Mouse (Mus musculus): ENCODE results near the gene Hsdl1. TPM values are rescaled to one million over a fixed set of nuclear protein-coding genes. Genes with fewer than 3 reads are reported as not detected.
A peak's percentile ranks its signal among the peaks of the same experiment; 100 is the strongest.

Gene Hsdl1
- polyA plus RNA-seq, 1 experiment from 2014 or later, result 26.1 TPM

DNA sequence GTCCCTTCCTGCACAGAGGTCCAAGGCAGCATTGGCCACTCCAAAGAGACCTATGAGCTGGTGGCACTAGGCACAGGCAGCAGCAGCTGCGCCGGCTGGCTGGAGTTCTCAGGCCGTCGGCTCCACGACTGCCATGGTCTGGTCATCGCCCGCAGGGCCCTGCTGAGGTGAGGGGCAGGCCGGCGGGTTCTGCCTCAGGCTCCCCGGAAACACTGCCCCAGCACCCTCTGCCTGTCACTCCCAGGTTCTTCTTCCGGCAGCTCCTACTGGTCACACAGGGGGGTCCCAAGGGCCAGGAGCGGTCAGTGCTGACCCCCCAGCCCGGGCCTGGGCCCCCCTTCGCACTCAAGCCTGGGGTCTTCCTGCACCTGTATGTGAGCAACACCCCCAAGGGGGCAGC lies 40.1 kb upstream of the Hsdl1 start:
- peaks cover 30% of the 10 kb centered on the region for H3K27me3 ChIP-seq
- no peak for TF ChIP-seq CTCF (IDR thresholded peaks at IDR 0.05)
- ChIA-PET POLR2A (no interaction called here), CTCF (no interaction called here)
- DNase-seq (ENCODE audit: low read depth, low spot score) (no peak), ATAC-seq (no peak)
- in situ Hi-C loops (cut with MboI; ENCODE audit: low pct_unique_long_range_greater_than_20kb), result no loop called here

GRCm38 (mm10) chr8:119612471-119612870 lies 37.5 kb upstream of the Hsdl1 start, which contains the start of gene Adad2:
Gene Adad2, plus strand, starts transcription at chr8:119612747.
- ATAC-seq (no peak), DNase-seq (ENCODE audit: low read depth, low spot score) (no peak)
- ChIA-PET CTCF (no interaction called here), POLR2A (no interaction called here)
- in situ Hi-C loops (cut with MboI; ENCODE audit: low pct_unique_long_range_greater_than_20kb), result no loop called here
- H3K27me3 ChIP-seq, result peaks cover 30% of the 10 kb centered on the region
- TF ChIP-seq CTCF (IDR thresholded peaks at IDR 0.05), result no peak

DNA sequence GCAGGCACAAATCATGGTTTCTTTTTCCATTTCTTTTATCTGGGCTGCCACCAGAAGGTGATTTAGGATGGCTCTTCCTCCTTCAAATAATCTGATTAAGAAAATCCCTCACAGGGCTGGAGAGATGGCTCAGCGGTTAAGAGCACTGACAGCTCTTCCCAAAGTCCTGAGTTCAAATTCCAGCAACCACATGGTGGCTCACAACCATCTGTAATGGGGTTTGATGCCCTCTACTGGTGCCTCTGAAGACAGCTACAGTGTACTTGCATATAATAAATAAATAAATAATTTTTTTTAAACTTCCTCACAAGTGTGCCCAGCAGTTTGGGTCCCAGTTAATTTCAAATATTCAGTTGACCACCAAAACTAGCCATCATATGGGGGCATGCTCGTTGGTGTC lies 31.2 kb upstream of the Hsdl1 start:
- TF ChIP-seq CTCF (IDR thresholded peaks at IDR 0.05), result no peak
- DNase-seq (ENCODE audit: low read depth, low spot score) (no peak), ATAC-seq (no peak)
- POLR2A ChIA-PET, result no interaction called here
- H3K27me3 ChIP-seq, result no peaks in the 10 kb centered on the region
- in situ Hi-C loops (cut with MboI; ENCODE audit: low pct_unique_long_range_greater_than_20kb), result loop anchor here (5.0 to 10.0 kb wide), 2 partner anchors 154 to 191 kb away; no protein-coding TSS in a partner anchor
- CTCF ChIA-PET, result interaction anchor here (1.0 to 2.0 kb wide), 7 partner anchors 38 to 193 kb away, joined by 3 to 9 read pairs (median 4); no protein-coding TSS in a partner anchor

DNA sequence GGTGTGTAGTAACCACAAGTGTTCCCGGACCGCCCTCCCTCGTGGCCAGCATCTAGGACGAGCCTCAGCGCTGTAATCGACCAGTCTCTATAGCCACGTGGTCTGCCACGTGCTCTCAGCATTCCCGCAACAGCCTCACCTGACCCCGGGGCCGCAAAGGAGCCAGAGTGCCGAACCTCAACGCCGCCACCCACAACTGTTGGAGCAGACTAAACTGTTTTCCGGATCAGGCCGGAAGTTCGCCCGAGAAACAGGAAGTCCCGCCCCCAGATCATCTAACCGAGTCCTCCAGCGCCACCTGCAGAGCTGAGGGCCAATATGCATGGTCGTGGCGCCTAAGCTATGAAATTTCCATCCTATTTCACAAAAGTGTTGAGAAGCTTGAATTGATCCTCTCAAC lies 30.0 kb upstream of the Hsdl1 start, which contains the start of gene Taf1c:
Taf1c (minus strand) TSS at position 227 of the 400 bp plus-strand sequence.
- peak; percentile 62 for ATAC-seq
- CTCF ChIA-PET, result interaction anchor here (1.0 to 2.0 kb wide), 8 partner anchors 39 to 192 kb away, joined by 3 to 9 read pairs (median 4); no protein-coding TSS in a partner anchor
- in situ Hi-C loops (cut with MboI; ENCODE audit: low pct_unique_long_range_greater_than_20kb), result loop anchor here (5.0 to 10.0 kb wide), 2 partner anchors 153 to 190 kb away; no protein-coding TSS in a partner anchor

GRCm38 (mm10) chr8:119604398-119604803 lies 29.4 kb upstream of the Hsdl1 start:
- in situ Hi-C loops (cut with MboI; ENCODE audit: low pct_unique_long_range_greater_than_20kb), result loop anchor here (10.0 kb wide), 1 partner anchor 190 kb away; no protein-coding TSS in a partner anchor
- ATAC-seq, result no peak

More for the DNA sequence above, 30.0 kb upstream of the Hsdl1 start, which contains the start of gene Taf1c:
- peak; percentile 54 for DNase-seq (ENCODE audit: low read depth, low spot score)
- H3K27me3 ChIP-seq, result no peaks in the 10 kb centered on the region
- POLR2A ChIA-PET, result no interaction called here
- TF ChIP-seq CTCF (IDR thresholded peaks at IDR 0.05), result no peak

GRCm38 (mm10) chr8:119603771-119604170 lies 28.8 kb upstream of the Hsdl1 start:
- no peak for DNase-seq (ENCODE audit: low read depth, low spot score)
- no peak for ATAC-seq
- TF ChIP-seq CTCF (IDR thresholded peaks at IDR 0.05), result no peak
- CTCF ChIA-PET, result no interaction called here
- POLR2A ChIA-PET, result interaction anchor here (1.1 kb wide), 1 partner anchor 12 kb away, joined by 3 read pairs; no protein-coding TSS in a partner anchor
- H3K27me3 ChIP-seq, result no peaks in the 10 kb centered on the region
- in situ Hi-C loops (cut with MboI; ENCODE audit: low pct_unique_long_range_greater_than_20kb), result loop anchor here (10.0 kb wide), 1 partner anchor 189 kb away; no protein-coding TSS in a partner anchor

More at GRCm38 (mm10) chr8:119604398-119604803, 29.4 kb upstream of the Hsdl1 start:
- no peaks in the 10 kb centered on the region for H3K27me3 ChIP-seq
- ChIA-PET POLR2A (interaction anchor here (1.1 kb wide), 1 partner anchor 13 kb away, joined by 3 read pairs; no protein-coding TSS in a partner anchor), CTCF (no interaction called here)
- no peak for DNase-seq (ENCODE audit: low read depth, low spot score)
- no peak for TF ChIP-seq CTCF (IDR thresholded peaks at IDR 0.05)

- DNase-seq (ENCODE audit: low read depth, low spot score) (no peak), ATAC-seq (no peak)
- POLR2A ChIA-PET, result interaction anchor here (0.6 to 0.8 kb wide), 2 partner anchors 13 to 40 kb away, joined by 3 read pairs; no protein-coding TSS in a partner anchor
- CTCF ChIA-PET, result interaction anchor here (1.2 kb wide), 1 partner anchor 85 kb away, joined by 4 read pairs; no protein-coding TSS in a partner anchor
- no peak for TF ChIP-seq CTCF (IDR thresholded peaks at IDR 0.05)
- no peaks in the 10 kb centered on the region for H3K27me3 ChIP-seq
- in situ Hi-C loops (cut with MboI; ENCODE audit: low pct_unique_long_range_greater_than_20kb), result no loop called here
Observed at GRCm38 (mm10) chr8:119591456-119591855, 16.5 kb upstream of the Hsdl1 start.

GRCm38 (mm10) chr8:119590348-119590747 lies 15.4 kb upstream of the Hsdl1 start:
- in situ Hi-C loops (cut with MboI; ENCODE audit: low pct_unique_long_range_greater_than_20kb), result no loop called here
- ATAC-seq (no peak), DNase-seq (ENCODE audit: low read depth, low spot score) (no peak)
- H3K27me3 ChIP-seq, result no peaks in the 10 kb centered on the region
- POLR2A ChIA-PET, result no interaction called here
- TF ChIP-seq CTCF (IDR thresholded peaks at IDR 0.05), result no peak
- CTCF ChIA-PET, result no interaction called here

DNA sequence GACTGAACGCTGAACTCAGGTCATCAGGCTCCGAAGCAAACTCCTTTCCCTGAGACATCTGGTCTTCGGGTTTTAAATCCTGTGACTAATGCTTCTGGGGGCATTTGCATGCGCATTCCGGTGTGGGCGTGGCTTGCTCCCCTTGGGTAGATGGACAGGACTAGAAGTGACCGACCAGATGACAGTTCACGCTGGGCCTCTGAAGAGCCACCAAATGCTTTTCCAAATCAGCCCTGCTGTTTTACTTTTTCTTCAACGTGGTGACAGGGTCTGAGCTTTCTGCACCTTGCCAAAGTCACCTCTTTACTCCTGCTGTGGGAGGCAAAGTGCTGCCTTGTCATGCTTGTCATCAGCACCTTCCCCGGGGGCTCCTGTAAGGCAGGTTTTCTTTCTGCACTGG lies 13.9 kb upstream of the Hsdl1 start:
- in situ Hi-C loops (cut with MboI; ENCODE audit: low pct_unique_long_range_greater_than_20kb), result no loop called here
- ChIA-PET CTCF (interaction anchor here (1.1 kb wide), 1 partner anchor 148 kb away, joined by 3 read pairs; no protein-coding TSS in a partner anchor), POLR2A (no interaction called here)
- no peaks in the 10 kb centered on the region for H3K27me3 ChIP-seq
- no peak for ATAC-seq
- TF ChIP-seq CTCF (IDR thresholded peaks at IDR 0.05), result no peak
- no peak for DNase-seq (ENCODE audit: low read depth, low spot score)

GRCm38 (mm10) chr8:119588321-119588720 lies 13.3 kb upstream of the Hsdl1 start:
- no peak for ATAC-seq
- H3K27me3 ChIP-seq, result no peaks in the 10 kb centered on the region
- POLR2A ChIA-PET, result no interaction called here
- TF ChIP-seq CTCF (IDR thresholded peaks at IDR 0.05), result no peak
- no peak for DNase-seq (ENCODE audit: low read depth, low spot score)
- CTCF ChIA-PET, result interaction anchor here (1.1 to 1.2 kb wide), 2 partner anchors 12 to 148 kb away, joined by 3 read pairs; no protein-coding TSS in a partner anchor
- in situ Hi-C loops (cut with MboI; ENCODE audit: low pct_unique_long_range_greater_than_20kb), result no loop called here

DNA sequence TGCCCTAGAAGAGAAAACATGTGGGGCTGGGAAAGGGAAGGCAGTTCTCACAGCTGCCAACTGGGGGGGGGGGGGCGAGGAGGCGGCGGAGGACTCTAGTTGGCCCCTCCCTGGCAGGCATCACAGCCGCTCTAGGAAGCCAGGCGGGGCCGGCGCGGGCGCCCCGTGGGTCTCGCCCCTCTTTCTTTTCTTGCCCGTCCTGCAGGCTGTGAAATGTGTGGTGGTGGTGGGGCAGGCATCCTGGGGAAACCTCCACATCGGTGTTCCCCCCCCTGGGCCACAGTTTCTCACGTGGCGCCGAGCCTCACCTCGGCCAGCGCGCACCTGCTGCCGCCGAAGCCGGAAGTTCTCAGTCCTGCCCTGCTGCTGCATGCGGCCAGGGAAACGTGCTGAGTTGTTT lies 10.9 kb upstream of the Hsdl1 start:
- no peak for DNase-seq (ENCODE audit: low read depth, low spot score)
- in situ Hi-C loops (cut with MboI; ENCODE audit: low pct_unique_long_range_greater_than_20kb), result no loop called here

More for the DNA sequence above, 10.9 kb upstream of the Hsdl1 start:
- CTCF ChIA-PET, result no interaction called here
- no peak for TF ChIP-seq CTCF (IDR thresholded peaks at IDR 0.05)
- no peak for ATAC-seq
- peaks cover 6% of the 10 kb centered on the region for H3K27me3 ChIP-seq
- POLR2A ChIA-PET, result no interaction called here
